Mouse (Mus musculus) G1E (cell line): ENCODE results near the gene Mup19. TPM values are rescaled to one million over a fixed set of nuclear protein-coding genes. Genes with fewer than 3 reads are reported as not detected.
"Not testable (repeated sequence)": the region's sequence is repeated elsewhere in the genome, so short reads cannot be mapped to it uniquely, and the experiment has no call there.

Source experiments
- ATAC-seq: 2 replicates; pipeline ENCODE4 v1.8.0; 2016; ENCODE audit warnings: mild to moderate bottlenecking; ENCODE audit not compliant: insufficient number of reproducible peaks, poor library complexity, low FRiP score, severe bottlenecking; ENCODE audit errors: extremely low read depth
- DNase-seq: peaks from one replicate; pipeline ENCODE4 v3.0.0; 2012; ENCODE audit warnings: low spot score
- H3K27me3 ChIP-seq: 2 replicates; pipeline ENCODE4 v1.6.1; 2012; ENCODE audit warnings: mild to moderate bottlenecking, low read length, inconsistent platforms; ENCODE audit not compliant: insufficient read depth
- H3K36me3 ChIP-seq: replicated peaks from 2 replicates; pipeline ENCODE3; 2012; ENCODE audit warnings: mild to moderate bottlenecking, inconsistent platforms
- H3K4me1 ChIP-seq: 2 replicates; pipeline ENCODE4 v1.6.1; 2012; ENCODE audit warnings: low read depth, low read length, inconsistent platforms, mixed read lengths; ENCODE audit not compliant: insufficient read depth
- H3K4me3 ChIP-seq: 2 replicates; pipeline ENCODE4 v1.5.1; 2012; ENCODE audit warnings: low read depth, mild to moderate bottlenecking, inconsistent platforms, low read length, moderate library complexity, mixed read lengths
- H3K9me3 ChIP-seq: replicated peaks from 2 replicates; pipeline ENCODE4 v1.6.1; 2012; ENCODE audit warnings: inconsistent platforms
- CTCF ChIP-seq: IDR thresholded peaks from 2 replicates; pipeline ENCODE4 v1.5.1; 2012; ENCODE audit warnings: low read depth, low read length, inconsistent platforms, mixed read lengths
- GATA1 ChIP-seq: IDR thresholded peaks from 2 replicates; pipeline ENCODE4 v1.6.1; 2012; ENCODE audit warnings: borderline replicate concordance, low read length, inconsistent platforms, mixed read lengths
- GATA2 ChIP-seq: IDR thresholded peaks from 2 replicates; pipeline ENCODE4 v1.6.1; 2012; ENCODE audit warnings: low read depth, low read length, inconsistent platforms, borderline replicate concordance
- POLR2AphosphoS5 ChIP-seq: IDR thresholded peaks from 2 replicates; pipeline ENCODE4 v1.6.1; 2012; ENCODE audit warnings: low read depth, low read length, inconsistent platforms; ENCODE audit not compliant: insufficient replicate concordance
- TAL1 ChIP-seq: conservative IDR thresholded peaks from 2 replicates; pipeline ENCODE4 v1.6.1; 2012; ENCODE audit warnings: low read depth, low read length, inconsistent platforms, mixed read lengths
- polyA plus RNA-seq: library from polyadenylated mRNA; stranded (reverse); fragments of >175 nt; gene quantifications from 2 replicates; pipeline ENCODE4 v1.2.3, GENCODE M21; 2012
- total RNA-seq, 2 experiments: library from RNA; stranded (forward) in 1 of 2; stranded (reverse) in 1 of 2; fragments of 200-1000 nt in 1 of 2; fragments of >200 nt in 1 of 2; fragmentation: Nextera tagmentation in 1 of 2; gene quantifications; 2 replicates each; pipeline ENCODE4 v1.2.3; 2014 to 2017

Gene Mup19
- total RNA-seq (2014; fragmentation: Nextera tagmentation) (not detected in 2 replicates), total RNA-seq (2017) (not detected in 2 replicates), polyA plus RNA-seq (not detected in 2 replicates)

DNA sequence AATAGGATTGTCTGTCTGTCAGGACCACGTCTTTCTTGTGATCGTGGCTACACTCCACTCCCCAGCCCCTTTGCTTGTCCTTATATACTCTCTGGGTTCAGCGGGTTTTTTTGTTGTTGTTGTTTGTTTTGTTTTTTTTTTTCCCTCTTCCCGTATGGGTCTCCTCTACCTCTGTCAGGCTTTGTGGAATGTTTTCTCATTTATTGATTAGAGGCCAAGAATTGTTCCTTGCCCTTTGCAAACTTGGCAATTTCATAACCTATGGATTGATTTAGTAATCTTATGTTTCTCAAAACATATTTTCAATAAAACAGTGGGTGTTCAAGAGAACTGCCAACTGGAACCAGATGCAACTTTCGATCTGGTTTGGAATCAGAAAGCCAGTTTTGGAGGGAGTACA is at the start of gene Mup19:
TSS of gene Mup19 (minus strand) at position 101 of the 400 bp plus-strand sequence.
- not testable (repeated sequence) for H3K4me1 ChIP-seq, H3K36me3 ChIP-seq, H3K9me3 ChIP-seq, DNase-seq, ATAC-seq, H3K27me3 ChIP-seq, H3K4me3 ChIP-seq

DNA sequence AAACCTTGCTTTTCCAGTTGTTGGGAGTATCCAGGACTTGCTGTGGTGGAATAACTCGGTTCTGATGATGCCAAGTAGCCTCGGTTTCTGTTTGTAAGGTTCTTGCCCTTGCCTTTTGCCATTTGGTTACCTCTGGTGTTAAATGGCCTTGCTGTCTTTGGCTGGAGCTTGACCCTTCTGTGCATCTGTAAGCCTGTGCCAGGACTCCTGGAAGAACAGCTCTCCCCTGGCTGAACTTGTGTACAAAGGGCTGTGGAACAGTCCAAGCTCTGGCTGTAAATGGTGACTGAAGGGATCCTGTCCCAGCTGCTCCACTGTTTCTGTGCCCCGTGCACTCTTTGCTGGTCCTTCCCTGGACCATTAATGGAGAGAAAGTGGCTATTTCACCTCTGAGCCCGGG is 47.1 kb upstream of the Mup19 start:
- TF ChIP-seq TAL1: no peak
- TF ChIP-seq GATA2: no peak
- no peak for TF ChIP-seq CTCF
- no peak for TF ChIP-seq POLR2AphosphoS5
- TF ChIP-seq GATA1: no peak
- DNase-seq: no peak
- H3K9me3 ChIP-seq: peaks cover 21% of the 10 kb centered on the region

GRCm38 (mm10) chr4:61823185-61823584 is 41.1 kb upstream of the Mup19 start:
- ATAC-seq: no peak
- peak overlapping the region; percentile 23; the same call in 1 of the 2 replicates for H3K4me3 ChIP-seq

More for the DNA sequence above, 47.1 kb upstream of the Mup19 start:
- ATAC-seq: no peak
- no peaks in the 10 kb centered on the region for H3K27me3 ChIP-seq
- H3K36me3 ChIP-seq: no peaks in the 10 kb centered on the region
- H3K4me3 ChIP-seq: no peak overlapping the region
- no peaks in the 10 kb centered on the region for H3K4me1 ChIP-seq

GRCm38 (mm10) chr4:61822541-61822940 is 40.5 kb upstream of the Mup19 start:
- peaks cover 22% of the 10 kb centered on the region for H3K9me3 ChIP-seq
- DNase-seq, H3K4me3 ChIP-seq, H3K36me3 ChIP-seq, ATAC-seq, H3K4me1 ChIP-seq, H3K27me3 ChIP-seq: not testable (repeated sequence)

More at GRCm38 (mm10) chr4:61823185-61823584, 41.1 kb upstream of the Mup19 start:
- no peaks in the 10 kb centered on the region for H3K36me3 ChIP-seq
- H3K27me3 ChIP-seq: no peaks in the 10 kb centered on the region
- DNase-seq: no peak
- no peaks in the 10 kb centered on the region for H3K4me1 ChIP-seq
- H3K9me3 ChIP-seq: peaks cover 23% of the 10 kb centered on the region
- TF ChIP-seq TAL1: no peak
- no peak for TF ChIP-seq CTCF
- TF ChIP-seq POLR2AphosphoS5: no peak
- no peak for TF ChIP-seq GATA2
- no peak for TF ChIP-seq GATA1

DNA sequence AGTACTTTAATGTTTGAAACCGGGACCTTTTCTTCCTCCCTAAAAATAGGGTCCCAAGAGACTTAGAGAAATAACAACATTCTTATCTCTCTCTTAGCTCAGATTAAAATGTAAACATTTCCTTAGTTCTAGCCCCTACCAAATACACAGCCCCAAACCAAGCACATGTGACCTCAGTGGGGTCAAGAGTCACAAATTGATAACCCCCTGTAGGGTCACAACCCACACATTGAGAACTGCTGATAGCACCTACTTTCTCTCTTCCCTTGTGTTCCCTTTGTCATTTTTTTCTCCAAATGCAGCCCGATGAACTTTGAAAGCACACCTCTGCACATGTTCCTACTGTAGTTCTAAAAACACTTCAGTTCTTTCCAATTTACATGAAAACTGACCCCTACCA is 33.5 kb upstream of the Mup19 start:
- Histone ChIP-seq H3K4me3 (no peak overlapping the region), H3K27me3 (no peaks in the 10 kb centered on the region), H3K36me3 (no peaks in the 10 kb centered on the region), H3K4me1 (no peaks in the 10 kb centered on the region), H3K9me3 (peaks cover 12% of the 10 kb centered on the region)
- DNase-seq (no peak), ATAC-seq (no peak)
- no peak for TF ChIP-seq GATA1
- no peak for TF ChIP-seq CTCF
- TF ChIP-seq GATA2: no peak
- TF ChIP-seq POLR2AphosphoS5: no peak
- no peak for TF ChIP-seq TAL1

- peaks cover 13% of the 10 kb centered on the region for H3K9me3 ChIP-seq
- no peaks in the 10 kb centered on the region for H3K4me1 ChIP-seq
- no peak overlapping the region for H3K4me3 ChIP-seq
- no peaks in the 10 kb centered on the region for H3K36me3 ChIP-seq
- DNase-seq: no peak
- no peak for TF ChIP-seq TAL1
- TF ChIP-seq GATA2: no peak
- no peak for TF ChIP-seq GATA1
- no peak for TF ChIP-seq POLR2AphosphoS5
- no peak for TF ChIP-seq CTCF
- H3K27me3 ChIP-seq: no peaks in the 10 kb centered on the region
- ATAC-seq: no peak
These were observed 31.4 kb upstream of the Mup19 start for GRCm38 (mm10) chr4:61813435-61813834.

DNA sequence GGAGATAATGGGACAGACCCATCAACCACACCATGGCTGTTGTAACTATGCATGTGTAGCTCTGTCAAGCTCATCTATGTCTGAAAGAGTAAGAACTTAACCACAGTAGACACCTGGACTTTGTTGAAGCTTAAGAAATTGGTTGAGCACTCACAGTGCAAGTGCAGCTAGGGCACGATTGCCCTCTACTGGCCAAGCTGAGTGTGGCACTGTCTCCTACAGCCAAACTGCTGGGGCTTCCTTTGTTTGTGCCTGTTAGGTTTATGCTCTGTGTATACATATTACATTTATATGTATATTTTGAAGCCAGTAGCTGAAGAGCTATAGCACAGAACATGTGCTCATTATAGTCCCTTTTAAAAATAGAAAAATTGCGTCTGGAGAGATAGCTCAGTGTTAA is 29.1 kb upstream of the Mup19 start:
- not testable (repeated sequence) for DNase-seq, H3K27me3 ChIP-seq, H3K4me1 ChIP-seq, ATAC-seq, H3K36me3 ChIP-seq, H3K4me3 ChIP-seq
- peaks cover 23% of the 10 kb centered on the region for H3K9me3 ChIP-seq
- TF ChIP-seq CTCF: peak; percentile 46; the same call in 1 of the 2 replicates

- H3K4me3 ChIP-seq, H3K36me3 ChIP-seq, H3K27me3 ChIP-seq, ATAC-seq, H3K4me1 ChIP-seq, DNase-seq: not testable (repeated sequence)
- peaks cover 20% of the 10 kb centered on the region for H3K9me3 ChIP-seq
These were observed 26.9 kb upstream of the Mup19 start for GRCm38 (mm10) chr4:61808926-61809325.

DNA sequence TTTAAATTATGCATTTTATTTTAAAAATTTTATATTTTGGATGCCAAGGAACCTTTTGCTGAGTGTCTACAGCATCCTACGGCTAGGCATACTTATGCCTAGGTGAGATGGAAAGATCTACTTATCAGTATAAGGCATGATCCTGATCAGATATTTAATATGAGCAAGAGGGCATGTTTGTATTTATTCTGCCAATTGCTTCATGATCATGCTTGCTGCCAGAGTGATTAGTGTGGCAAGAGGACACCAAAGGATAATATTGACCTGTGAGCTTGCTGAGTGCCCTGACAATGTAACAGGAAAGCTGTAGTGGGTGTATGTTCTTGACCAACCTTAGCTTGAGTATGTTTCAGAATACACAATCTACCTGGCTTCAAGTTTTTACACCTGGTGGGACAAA is 7.6 kb upstream of the Mup19 start:
- H3K4me3 ChIP-seq, H3K36me3 ChIP-seq, ATAC-seq, H3K4me1 ChIP-seq, H3K27me3 ChIP-seq, DNase-seq, H3K9me3 ChIP-seq: not testable (repeated sequence)

- ATAC-seq, H3K4me3 ChIP-seq, H3K4me1 ChIP-seq, H3K36me3 ChIP-seq, H3K27me3 ChIP-seq, H3K9me3 ChIP-seq, DNase-seq: not testable (repeated sequence)
These were observed 2.2 kb upstream of the Mup19 start for GRCm38 (mm10) chr4:61784231-61784630.
